Mouse (Mus musculus): Measurements from ENCODE around the gene Nmur1. TPM values are rescaled to one million over a fixed set of nuclear protein-coding genes. Genes with fewer than 3 reads are reported as not detected.
"Not testable (repeated sequence)": the region's sequence is repeated elsewhere in the genome, so short reads cannot be mapped to it uniquely, and the experiment has no call there.

Gene Nmur1
- total and polyA plus RNA-seq, 3 experiments: not detected

DNA sequence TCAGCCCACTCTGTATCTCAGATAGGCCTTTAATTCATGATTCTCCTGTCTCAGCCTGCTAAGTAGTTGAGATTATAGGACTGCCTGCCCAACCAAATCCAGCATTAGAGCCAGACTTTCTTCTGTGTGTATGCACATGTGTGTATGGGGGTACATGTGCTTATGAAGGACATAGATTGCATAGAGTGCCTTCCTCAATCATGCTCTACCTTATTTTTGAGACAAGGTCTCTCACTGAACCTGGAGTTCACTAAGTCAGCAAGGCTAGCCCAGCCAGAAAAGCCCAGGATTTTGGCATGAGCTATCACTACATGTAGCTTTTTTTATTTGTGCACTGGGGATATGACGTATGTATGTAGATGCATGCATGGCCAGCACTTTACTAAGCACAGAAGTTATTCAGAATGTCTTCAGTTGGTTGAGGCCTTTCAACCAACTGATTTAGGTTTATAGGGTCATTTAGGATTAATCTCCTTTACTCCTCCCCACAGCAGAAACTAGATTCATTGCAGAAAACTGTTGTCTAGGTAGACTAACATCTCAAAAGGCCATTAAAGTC is 82.9 kb downstream of the Nmur1 start:
- peak; percentile 72; the same call in 1 of the 2 replicates for TF ChIP-seq POLR2AphosphoS5 (IDR thresholded peaks at IDR 0.05; ENCODE audit: borderline replicate concordance, low read depth, low read length)
- TF ChIP-seq ETS1 (IDR thresholded peaks at IDR 0.05; ENCODE audit: low read depth, low read length): no peak
- 0 out of 2 replicates have a peak, but pooled peaks have one; percentile 36 for TF ChIP-seq CHD2 (IDR thresholded peaks at IDR 0.05; ENCODE audit: low read length)
- TF ChIP-seq E2F4 (IDR thresholded peaks at IDR 0.05; ENCODE audit: borderline replicate concordance, low read depth, low read length): no peak

DNA sequence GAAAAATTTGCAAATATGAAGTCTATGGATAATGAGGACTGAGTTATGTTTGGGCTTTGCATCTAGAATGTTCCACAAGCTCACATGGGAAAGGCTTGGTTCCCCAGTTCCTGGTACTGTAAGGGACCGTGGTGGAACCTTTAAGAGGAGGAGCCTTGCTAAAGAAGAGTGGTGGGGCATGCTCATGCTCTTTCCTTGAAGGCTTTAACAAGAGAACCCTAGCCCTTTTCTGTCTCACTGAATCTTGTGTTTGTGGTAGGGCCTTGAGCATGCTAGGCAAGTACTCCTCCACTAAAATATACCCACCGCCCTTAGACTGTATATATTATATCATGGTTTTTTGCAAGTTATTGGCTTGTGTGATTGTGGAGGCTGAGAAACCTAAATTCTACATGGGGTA is 83.7 kb downstream of the Nmur1 start:
- no peak overlapping the region for H3K9ac ChIP-seq (ENCODE audit: control insufficient read depth, low read depth, low read length, poor library complexity, severe bottlenecking)
- no peaks in the 10 kb centered on the region for H3K9me3 ChIP-seq (replicated peaks; ENCODE audit: insufficient read depth, low read length)
- peaks cover 6 to 25% of the 10 kb centered on the region in 2 experiments; a peak in 3 of 4 replicates for H3K36me3 ChIP-seq (ENCODE audit: control insufficient read depth in 1 of 2, insufficient read depth in 2 of 2, low read length in 2 of 2)
- peaks cover 0 to 3% of the 10 kb centered on the region in 2 experiments; a peak in 2 of 4 replicates for H3K4me1 ChIP-seq (ENCODE audit: control insufficient read depth in 1 of 2, insufficient read depth in 2 of 2, low read length in 2 of 2)
- H3K79me2 ChIP-seq (ENCODE audit: control insufficient read depth, insufficient read depth, low read length, poor library complexity): no peaks in the 10 kb centered on the region
- TF ChIP-seq SMC3 (IDR thresholded peaks at IDR 0.05; ENCODE audit: low read depth, low read length) (peak; percentile 11; the same call in 1 of the 2 replicates), ZMIZ1 (IDR thresholded peaks at IDR 0.05; ENCODE audit: low read depth, low read length) (no peak)
- H3K4me3 ChIP-seq (ENCODE audit: control insufficient read depth in 1 of 2, insufficient read depth in 1 of 2, low read depth in 2 of 2, low read length in 2 of 2): no peak overlapping the region
- H3K27me3 ChIP-seq (ENCODE audit: control insufficient read depth in 1 of 2, insufficient read depth in 2 of 2, low read length in 2 of 2): no peaks in the 10 kb centered on the region
- DNase-seq (ENCODE audit: low read depth, low spot score): peak; percentile 52
- H3K27ac ChIP-seq (ENCODE audit: control insufficient read depth, low read depth, low read length): no peak overlapping the region

More for the DNA sequence above, 82.9 kb downstream of the Nmur1 start:
- no peak overlapping the region for H3K27ac ChIP-seq (ENCODE audit: control insufficient read depth, low read depth, low read length)
- H3K4me3 ChIP-seq (ENCODE audit: control insufficient read depth in 1 of 2, insufficient read depth in 1 of 2, low read depth in 2 of 2, low read length in 2 of 2): no peak overlapping the region
- H3K79me2 ChIP-seq (ENCODE audit: control insufficient read depth, insufficient read depth, low read length, poor library complexity): no peaks in the 10 kb centered on the region
- no peaks in the 10 kb centered on the region for H3K27me3 ChIP-seq (ENCODE audit: control insufficient read depth in 1 of 2, insufficient read depth in 2 of 2, low read length in 2 of 2)
- peaks cover 8 to 32% of the 10 kb centered on the region in 2 experiments; a peak in 3 of 4 replicates for H3K36me3 ChIP-seq (ENCODE audit: control insufficient read depth in 1 of 2, insufficient read depth in 2 of 2, low read length in 2 of 2)
- peaks cover 0 to 3% of the 10 kb centered on the region in 2 experiments; a peak in 2 of 4 replicates for H3K4me1 ChIP-seq (ENCODE audit: control insufficient read depth in 1 of 2, insufficient read depth in 2 of 2, low read length in 2 of 2)
- DNase-seq (ENCODE audit: low read depth, low spot score): peak; percentile 64
- H3K9ac ChIP-seq (ENCODE audit: control insufficient read depth, low read depth, low read length, poor library complexity, severe bottlenecking): no peak overlapping the region
- no peaks in the 10 kb centered on the region for H3K9me3 ChIP-seq (replicated peaks; ENCODE audit: insufficient read depth, low read length)

DNA sequence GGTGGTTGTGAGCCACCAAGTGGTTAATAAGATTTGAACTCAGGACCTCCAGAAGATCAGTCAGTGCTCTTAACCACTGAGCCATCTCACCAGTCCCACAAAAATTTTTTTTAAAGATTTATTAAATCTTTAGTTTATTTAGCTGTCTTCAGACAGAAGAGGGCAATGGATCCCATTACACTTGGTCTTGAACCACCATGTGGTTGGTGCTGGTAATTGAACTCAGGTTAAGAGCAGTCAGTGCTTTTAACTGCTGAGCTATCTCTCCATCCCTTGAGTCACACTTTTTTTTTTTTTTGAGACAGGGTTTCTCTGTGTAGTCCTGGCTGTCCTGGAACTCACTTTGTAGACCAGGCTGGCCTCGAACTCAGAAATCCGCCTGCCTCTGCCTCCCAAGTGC is 84.9 kb downstream of the Nmur1 start:
- not testable (repeated sequence) for H3K4me1 ChIP-seq (ENCODE audit: control insufficient read depth in 1 of 2, insufficient read depth in 2 of 2, low read length in 2 of 2); H3K9me3 ChIP-seq (replicated peaks; ENCODE audit: insufficient read depth, low read length); H3K27ac ChIP-seq (ENCODE audit: control insufficient read depth, low read depth, low read length); H3K79me2 ChIP-seq (ENCODE audit: control insufficient read depth, insufficient read depth, low read length, poor library complexity); H3K4me3 ChIP-seq (ENCODE audit: control insufficient read depth in 1 of 2, insufficient read depth in 1 of 2, low read depth in 2 of 2, low read length in 2 of 2); H3K9ac ChIP-seq (ENCODE audit: control insufficient read depth, low read depth, low read length, poor library complexity, severe bottlenecking); H3K27me3 ChIP-seq (ENCODE audit: control insufficient read depth in 1 of 2, insufficient read depth in 2 of 2, low read length in 2 of 2)
- peak; percentile 45; the same call in 1 of the 2 replicates for TF ChIP-seq ZNF384 (IDR thresholded peaks at IDR 0.05; ENCODE audit: low read depth, low read length)
- peak; percentile 17 for TF ChIP-seq RAD21 (IDR thresholded peaks at IDR 0.05; ENCODE audit: low read depth, low read length)
- peak in 1 of 3 experiments; percentile 39; a peak in 2 of 6 replicates for TF ChIP-seq CTCF (IDR thresholded peaks at IDR 0.05 in 2 of 3, conservative IDR thresholded peaks at IDR 0.05 in 1 of 3; ENCODE audit: control insufficient read depth in 1 of 3, insufficient read depth in 1 of 3, low read depth in 2 of 3, low read length in 3 of 3, poor library complexity in 1 of 3, severe bottlenecking in 1 of 3)
- TF ChIP-seq SMC3 (IDR thresholded peaks at IDR 0.05; ENCODE audit: low read depth, low read length): peak; percentile 38
- peak; percentile 61 for DNase-seq (ENCODE audit: low read depth, low spot score)
- H3K36me3 ChIP-seq (ENCODE audit: control insufficient read depth in 1 of 2, insufficient read depth in 2 of 2, low read length in 2 of 2): peaks cover 0 to 13% of the 10 kb centered on the region in 2 experiments; a peak in 2 of 4 replicates
